Mouse (Mus musculus) kidney, postnatal 0 days (tissue): ENCODE results near the gene Celsr1. TPM values are rescaled to one million over a fixed set of nuclear protein-coding genes. Genes with fewer than 3 reads are reported as not detected.

Experiments used
- ATAC-seq: fragments of 200-750 bp; cut with Nextera tagmentation; replicated peaks from 2 replicates; pipeline ENCODE4 v1.8.0; 2017; ENCODE audit warnings: low read depth, moderate number of reproducible peaks, moderate TSS enrichment, moderate library complexity; ENCODE audit not compliant: low FRiP score
- DNase-seq: peaks from one replicate; pipeline ENCODE4 v3.0.0-alpha.2; 2016; ENCODE audit warnings: low spot score
- H3K27ac ChIP-seq: fragments of 300-500 bp; sonication (generic); 2 replicates; pipeline ENCODE4 v1.5.1; 2014; ENCODE audit warnings: mild to moderate bottlenecking
- H3K27me3 ChIP-seq: fragments of 300-500 bp; sonication (generic); 2 replicates; pipeline ENCODE4 v1.6.1; 2014; ENCODE audit warnings: low read length, mixed read lengths; ENCODE audit not compliant: insufficient read depth
- H3K36me3 ChIP-seq: fragments of 300-500 bp; sonication (generic); 2 replicates; pipeline ENCODE4 v1.6.1; 2014; ENCODE audit warnings: low read length, mixed read lengths; ENCODE audit not compliant: insufficient read depth
- H3K4me1 ChIP-seq: fragments of 300-500 bp; sonication (generic); replicated peaks from 2 replicates; pipeline ENCODE4 v1.6.1; 2014; ENCODE audit warnings: antibody characterized with exemption, low read length, mixed read lengths; ENCODE audit not compliant: insufficient read depth
- H3K4me2 ChIP-seq: fragments of 300-500 bp; sonication (generic); 2 replicates; pipeline ENCODE4 v1.6.1; 2014; ENCODE audit warnings: mild to moderate bottlenecking, low read length, moderate library complexity, mixed read lengths
- H3K4me3 ChIP-seq: fragments of 300-500 bp; sonication (generic); replicated peaks from 2 replicates; pipeline ENCODE4 v1.5.1; 2014; ENCODE audit warnings: low read depth, low read length
- H3K9ac ChIP-seq: fragments of 300-500 bp; sonication (generic); 2 replicates; pipeline ENCODE4 v1.6.1; 2014; ENCODE audit warnings: low read depth, low read length
- H3K9me3 ChIP-seq: fragments of 300-500 bp; sonication (generic); replicated peaks from 2 replicates; pipeline ENCODE4 v1.6.1; 2016; ENCODE audit warnings: low read length, inconsistent platforms, mixed read lengths
- CTCF ChIP-seq: IDR thresholded peaks from 2 replicates; pipeline ENCODE4 v1.5.1; 2016; ENCODE audit warnings: antibody characterized with exemption, low read depth, mild to moderate bottlenecking, moderate library complexity
- WGBS: fragments of 180-500 bp; shearing (Covaris S2); extraction: QIAGEN DNeasy Blood & Tissue Kit; methylation state at CpG from one replicate; pipeline ENCODE4 v1.1.7; 2014; 5-methylcytosine and 5-hydroxymethylcytosine counted together
- polyA plus RNA-seq: library from polyadenylated mRNA; unstranded; fragments of >200 nt; fragmentation: Nextera tagmentation; extraction: Ambion mirVana; gene quantifications from 2 replicates; pipeline ENCODE4 v1.2.1, GENCODE M21; 2015

Gene Celsr1
- polyA plus RNA-seq, 1 experiment from 2014 or later, result 2.9 TPM

GRCm38 (mm10) chr15:86018753-86019512 lies 14.6 kb downstream of the Celsr1 start:
- H3K4me2 ChIP-seq, result no peak overlapping the region
- DNase-seq (no peak), ATAC-seq (no peak)
- no peak overlapping the region for H3K4me3 ChIP-seq
- H3K9me3 ChIP-seq, result no peaks in the 10 kb centered on the region
- WGBS, result 98% methylated on average over 5 of the region's 5 CpGs
- TF ChIP-seq CTCF, result peak; percentile 39
- 0 out of 2 replicates have a peak, but pooled peaks cover 3% of the 10 kb centered on the region for H3K36me3 ChIP-seq
- no peaks in the 10 kb centered on the region for H3K4me1 ChIP-seq
- H3K27ac ChIP-seq, result no peak overlapping the region
- H3K9ac ChIP-seq, result no peak overlapping the region
- no peaks in the 10 kb centered on the region for H3K27me3 ChIP-seq

- DNase-seq (no peak), ATAC-seq (no peak)
- Histone ChIP-seq H3K4me2 (no peak overlapping the region), H3K9ac (no peak overlapping the region), H3K36me3 (0 out of 2 replicates have a peak, but pooled peaks cover 3% of the 10 kb centered on the region), H3K4me3 (no peak overlapping the region), H3K4me1 (peaks cover 7% of the 10 kb centered on the region), H3K9me3 (no peaks in the 10 kb centered on the region), H3K27me3 (no peaks in the 10 kb centered on the region), H3K27ac (no peak overlapping the region)
- TF ChIP-seq CTCF, result no peak
- WGBS, result 75% methylated on average over 6 of the region's 6 CpGs
Measured at GRCm38 (mm10) chr15:86017336-86017735, 16.2 kb downstream of the Celsr1 start.

- H3K9me3 ChIP-seq, result no peaks in the 10 kb centered on the region
- no peak overlapping the region for H3K4me2 ChIP-seq
- H3K27me3 ChIP-seq, result no peaks in the 10 kb centered on the region
- WGBS, result 44% methylated on average over 13 of the region's 13 CpGs
- DNase-seq, result no peak
- no peak for TF ChIP-seq CTCF
- 0 out of 2 replicates have a peak, but pooled peaks cover 3% of the 10 kb centered on the region for H3K36me3 ChIP-seq
- H3K9ac ChIP-seq, result no peak overlapping the region
- H3K4me3 ChIP-seq, result no peak overlapping the region
- no peak overlapping the region for H3K27ac ChIP-seq
- peaks cover 7% of the 10 kb centered on the region for H3K4me1 ChIP-seq
- no peak; the same call in 1 of the 2 replicates for ATAC-seq
Measured at GRCm38 (mm10) chr15:86015860-86016541, 17.6 kb downstream of the Celsr1 start.

- WGBS, result 69% methylated on average over 7 of the region's 7 CpGs
- no peaks in the 10 kb centered on the region for H3K27me3 ChIP-seq
- no peaks in the 10 kb centered on the region for H3K9me3 ChIP-seq
- no peak for ATAC-seq
- no peak overlapping the region for H3K4me2 ChIP-seq
- no peak for TF ChIP-seq CTCF
- no peak overlapping the region for H3K4me3 ChIP-seq
- H3K4me1 ChIP-seq, result peaks cover 7% of the 10 kb centered on the region
- DNase-seq, result no peak
- H3K27ac ChIP-seq, result no peak overlapping the region
- H3K9ac ChIP-seq, result no peak overlapping the region
- 0 out of 2 replicates have a peak, but pooled peaks cover 3% of the 10 kb centered on the region for H3K36me3 ChIP-seq
Measured at GRCm38 (mm10) chr15:86015026-86015425, 18.6 kb downstream of the Celsr1 start.

GRCm38 (mm10) chr15:86013656-86014055 lies 19.9 kb downstream of the Celsr1 start:
- DNase-seq, result no peak
- 20% methylated on average over 10 of the region's 10 CpGs for WGBS
- H3K4me3 ChIP-seq, result no peak overlapping the region
- H3K9ac ChIP-seq, result no peak overlapping the region
- 0 out of 2 replicates have a peak, but pooled peaks cover 2% of the 10 kb centered on the region for H3K36me3 ChIP-seq
- H3K27me3 ChIP-seq, result no peaks in the 10 kb centered on the region
- no peak overlapping the region for H3K27ac ChIP-seq
- no peak overlapping the region for H3K4me2 ChIP-seq
- peaks cover 7% of the 10 kb centered on the region for H3K4me1 ChIP-seq
- no peaks in the 10 kb centered on the region for H3K9me3 ChIP-seq
- peak; percentile 35; the same call in 1 of the 2 replicates for ATAC-seq
- no peak for TF ChIP-seq CTCF

GRCm38 (mm10) chr15:86013130-86013529 lies 20.4 kb downstream of the Celsr1 start:
- peaks cover 7% of the 10 kb centered on the region for H3K4me1 ChIP-seq
- no peaks in the 10 kb centered on the region for H3K9me3 ChIP-seq
- WGBS, result 34% methylated on average over 2 of the region's 2 CpGs
- ATAC-seq, result no peak
- no peaks in the 10 kb centered on the region for H3K36me3 ChIP-seq
- TF ChIP-seq CTCF, result no peak
- no peak overlapping the region for H3K4me3 ChIP-seq
- no peaks in the 10 kb centered on the region for H3K27me3 ChIP-seq
- H3K4me2 ChIP-seq, result no peak overlapping the region
- DNase-seq, result no peak
- no peak overlapping the region for H3K9ac ChIP-seq
- H3K27ac ChIP-seq, result no peak overlapping the region
